Mouse (Mus musculus) left cerebral cortex, postnatal 10 days (tissue): ENCODE data around the gene Cry2. TPM values are rescaled to one million over a fixed set of nuclear protein-coding genes. Genes with fewer than 3 reads are reported as not detected.

Experiments
- DNase-seq, 2 experiments: peaks; one replicate each; pipeline ENCODE4 v3.0.0; 2021 to 2022; ENCODE audit warnings: low spot score in 2 of 2, mixed read lengths in 1 of 2; ENCODE audit errors: extremely low spot score in 1 of 2
- intact Hi-C: fragments of 180-260 bp; cut with DNase I; formaldehyde crosslinking; loops from one replicate; pipeline ENCODE4 v1.15.1; 2025
- total RNA-seq, 2 experiments: library from RNA; stranded (reverse); gene quantifications; 2 replicates each; pipeline ENCODE4 v1.2.3; 2021

The Cry2 gene
- total RNA-seq, 2 experiments from 2014 or later = 108 to 109 TPM

GRCm38 (mm10) chr2:92392318-92393264 is 41.3 kb downstream of the Cry2 start:
- intact Hi-C loops = no loop called here
- peak in 1 of 2 experiments; percentile 65 for DNase-seq

DNA sequence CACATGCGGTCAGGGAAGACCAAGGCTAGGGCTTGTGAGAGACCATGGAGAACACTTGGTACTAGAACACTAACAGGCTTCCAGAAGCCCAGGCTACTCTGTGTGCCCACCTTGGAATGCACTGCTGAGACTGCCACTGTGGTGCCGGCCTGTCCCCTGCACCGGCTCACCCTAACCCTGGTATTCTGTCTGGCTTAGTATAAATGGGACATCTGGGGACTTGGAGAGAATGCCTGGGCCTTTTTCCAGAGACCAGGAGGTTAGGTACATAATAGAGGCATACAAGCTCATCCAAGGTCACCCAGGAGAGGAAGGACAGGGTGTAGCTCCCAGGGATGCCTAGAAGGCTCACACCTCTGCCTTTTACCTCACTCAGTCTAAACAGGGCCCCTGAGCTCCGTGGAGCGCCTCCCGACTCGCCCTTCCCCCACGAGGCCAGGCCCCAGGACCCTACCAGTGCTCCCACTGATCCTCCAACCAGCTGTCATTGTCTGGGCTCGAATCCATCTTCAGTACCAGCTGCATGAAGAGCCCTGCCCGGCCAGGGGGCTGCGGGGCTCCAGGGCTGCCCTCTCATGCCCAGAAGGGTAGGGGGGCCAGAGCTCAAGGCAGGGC is 42.0 kb downstream of the Cry2 start:
- DNase-seq = no peak
- intact Hi-C loops = no loop called here

- intact Hi-C loops = no loop called here
- DNase-seq = no peak
These were observed 42.7 kb downstream of the Cry2 start for GRCm38 (mm10) chr2:92391116-92391515.

- intact Hi-C loops = no loop called here
- peak in 1 of 2 experiments; percentile 66 for DNase-seq
These were observed 43.5 kb downstream of the Cry2 start for GRCm38 (mm10) chr2:92390206-92390930.

- intact Hi-C loops = no loop called here
- DNase-seq = no peak
These were observed 44.2 kb downstream of the Cry2 start for GRCm38 (mm10) chr2:92389645-92390044.

- intact Hi-C loops = no loop called here
These were observed 44.8 kb downstream of the Cry2 start for GRCm38 (mm10) chr2:92388891-92389641.

DNA sequence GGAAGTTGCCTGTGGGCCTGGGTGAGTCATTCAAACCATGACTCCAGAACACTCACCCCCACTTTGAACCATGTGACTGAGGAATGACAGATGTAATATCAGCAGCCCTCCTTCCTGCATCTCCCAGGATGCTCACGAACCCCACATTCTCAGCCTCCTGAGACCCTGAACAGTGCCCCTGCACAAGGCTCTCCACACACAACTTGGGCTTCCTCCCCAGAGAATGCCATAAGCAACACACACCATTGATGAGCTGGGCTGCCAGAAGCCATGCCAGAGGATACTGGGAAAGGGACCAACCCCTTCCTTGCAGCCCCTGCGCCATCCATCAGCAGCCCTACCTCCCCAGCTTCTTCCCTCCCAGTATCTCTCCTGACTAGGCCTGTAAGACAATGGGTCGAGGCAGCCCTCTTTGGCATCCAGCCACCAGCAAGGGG is 45.7 kb downstream of the Cry2 start:
- peak in 1 of 2 experiments; percentile 52 for DNase-seq
- intact Hi-C loops = no loop called here

More at GRCm38 (mm10) chr2:92388891-92389641, 44.8 kb downstream of the Cry2 start:
- DNase-seq = peak; percentile 92 to 94

DNA sequence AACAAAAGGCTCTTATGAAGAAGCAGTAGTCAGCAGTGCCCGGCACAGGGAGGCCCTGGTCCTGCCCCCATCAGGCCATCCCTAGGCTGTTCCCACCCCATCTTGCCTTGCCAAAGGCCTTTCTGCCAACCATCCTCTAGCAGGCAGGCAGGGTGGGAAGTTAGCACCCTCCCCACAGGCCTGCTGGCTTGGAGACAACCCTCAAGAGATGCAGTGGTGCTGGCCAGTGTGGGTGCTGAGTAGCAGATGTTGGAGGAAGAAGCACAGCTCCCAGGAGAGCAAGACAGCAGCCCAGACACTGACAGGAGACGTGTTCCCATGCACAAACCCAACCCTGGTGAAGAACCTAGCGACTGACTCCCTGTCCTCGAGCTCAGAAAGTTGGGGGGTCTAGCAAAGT is 46.2 kb downstream of the Cry2 start:
- intact Hi-C loops = no loop called here
- no peak for DNase-seq

GRCm38 (mm10) chr2:92386821-92387570 is 46.8 kb downstream of the Cry2 start:
- DNase-seq = peak in 1 of 2 experiments; percentile 49
- intact Hi-C loops = no loop called here

GRCm38 (mm10) chr2:92385113-92386051 is 48.5 kb downstream of the Cry2 start:
- DNase-seq = no peak
- intact Hi-C loops = no loop called here

- intact Hi-C loops = no loop called here
- DNase-seq = no peak
These were observed 49.7 kb downstream of the Cry2 start for GRCm38 (mm10) chr2:92384101-92384500.

- intact Hi-C loops = no loop called here
- DNase-seq = no peak
These were observed 51.1 kb downstream of the Cry2 start for GRCm38 (mm10) chr2:92382759-92383158.

- intact Hi-C loops = no loop called here
- DNase-seq = no peak
These were observed 51.8 kb downstream of the Cry2 start, which contains the start of gene 1700029I15Rik for GRCm38 (mm10) chr2:92381901-92382588. 1700029I15Rik (plus strand) TSS chr2:92382538.

- intact Hi-C loops = no loop called here
- no peak for DNase-seq
These were observed 52.7 kb downstream of the Cry2 start for GRCm38 (mm10) chr2:92381161-92381560.

DNA sequence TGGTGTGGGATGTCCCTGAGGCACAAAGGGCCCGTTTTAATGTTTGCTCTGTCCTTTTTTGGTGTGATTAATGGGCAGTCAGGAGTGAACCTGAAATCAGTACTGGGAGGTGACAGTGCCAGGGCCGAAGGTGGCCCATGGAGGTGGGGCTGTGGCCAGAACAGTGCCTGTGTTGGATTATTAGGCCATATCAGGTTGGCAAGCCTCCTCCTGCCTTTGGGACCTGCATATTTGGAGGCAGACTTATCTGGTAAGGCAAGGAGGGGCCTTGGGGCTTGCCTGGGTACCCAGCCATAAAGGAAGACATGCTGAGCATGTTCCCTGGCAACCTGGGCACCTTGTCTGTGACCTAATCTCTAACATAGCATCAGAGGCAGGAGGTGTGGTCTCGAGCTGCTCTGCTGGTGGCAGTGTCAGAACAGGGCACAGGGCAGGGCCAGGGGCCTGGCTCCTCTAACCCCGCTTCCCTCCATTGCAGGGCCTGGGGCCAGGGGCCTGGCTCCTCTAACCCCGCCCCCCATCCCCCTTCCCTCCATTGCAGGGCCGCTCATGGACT is 53.3 kb downstream of the Cry2 start:
- no peak for DNase-seq
- intact Hi-C loops = no loop called here
